Mouse (Mus musculus): Measurements from ENCODE around the gene Ablim1. TPM values are rescaled to one million over a fixed set of nuclear protein-coding genes. Genes with fewer than 3 reads are reported as not detected.

Ablim1 gene
- polyA plus RNA-seq, 1 experiment from 2014 or later, result 41.9 TPM

GRCm38 (mm10) chr19:57357244-57357643 lies 42.5 kb upstream of the Ablim1 start:
- no peaks in the 10 kb centered on the region for H3K9me3 ChIP-seq
- no peak overlapping the region for H3K27ac ChIP-seq
- H3K36me3 ChIP-seq, result no peaks in the 10 kb centered on the region
- DNase-seq (ENCODE audit: low spot score), result no peak
- 87% methylated on average over 6 of the region's 6 CpGs for WGBS
- H3K4me3 ChIP-seq, result no peak overlapping the region
- H3K4me1 ChIP-seq, result peaks cover 36% of the 10 kb centered on the region
- H3K27me3 ChIP-seq (ENCODE audit: insufficient read depth, poor library complexity, severe bottlenecking), result no peaks in the 10 kb centered on the region

GRCm38 (mm10) chr19:57356273-57356672 lies 41.6 kb upstream of the Ablim1 start:
- WGBS, result 68% methylated on average over 7 of the region's 7 CpGs
- Histone ChIP-seq H3K27ac (peak overlapping the region; percentile 13; the same call in 1 of the 2 replicates), H3K4me1 (peaks cover 36% of the 10 kb centered on the region), H3K9me3 (no peaks in the 10 kb centered on the region), H3K36me3 (no peaks in the 10 kb centered on the region), H3K4me3 (no peak overlapping the region), H3K27me3 (ENCODE audit: insufficient read depth, poor library complexity, severe bottlenecking) (no peaks in the 10 kb centered on the region)
- DNase-seq (ENCODE audit: low spot score), result no peak

- no peaks in the 10 kb centered on the region for H3K27me3 ChIP-seq (ENCODE audit: insufficient read depth, poor library complexity, severe bottlenecking)
- no peaks in the 10 kb centered on the region for H3K36me3 ChIP-seq
- WGBS, result 66% methylated on average over 16 of the region's 16 CpGs
- no peak for DNase-seq (ENCODE audit: low spot score)
- no peak overlapping the region for H3K4me3 ChIP-seq
- no peaks in the 10 kb centered on the region for H3K9me3 ChIP-seq
- H3K27ac ChIP-seq, result peak overlapping the region; percentile 13
- H3K4me1 ChIP-seq, result peaks cover 36% of the 10 kb centered on the region
Measured at GRCm38 (mm10) chr19:57355451-57356251, 40.9 kb upstream of the Ablim1 start.

GRCm38 (mm10) chr19:57354715-57355114 lies 40.0 kb upstream of the Ablim1 start:
- Histone ChIP-seq H3K27ac (no peak overlapping the region), H3K36me3 (no peaks in the 10 kb centered on the region), H3K4me3 (no peak overlapping the region), H3K27me3 (ENCODE audit: insufficient read depth, poor library complexity, severe bottlenecking) (no peaks in the 10 kb centered on the region), H3K4me1 (peaks cover 33% of the 10 kb centered on the region), H3K9me3 (no peaks in the 10 kb centered on the region)
- DNase-seq (ENCODE audit: low spot score), result no peak
- WGBS, result 85% methylated on average over 6 of the region's 6 CpGs

GRCm38 (mm10) chr19:57354050-57354449 lies 39.3 kb upstream of the Ablim1 start:
- H3K27me3 ChIP-seq (ENCODE audit: insufficient read depth, poor library complexity, severe bottlenecking), result no peaks in the 10 kb centered on the region
- H3K4me3 ChIP-seq, result no peak overlapping the region
- H3K27ac ChIP-seq, result no peak overlapping the region
- no peaks in the 10 kb centered on the region for H3K9me3 ChIP-seq
- DNase-seq (ENCODE audit: low spot score), result no peak
- 92% methylated on average over 11 of the region's 11 CpGs for WGBS
- no peaks in the 10 kb centered on the region for H3K36me3 ChIP-seq
- peaks cover 27% of the 10 kb centered on the region for H3K4me1 ChIP-seq

- Histone ChIP-seq H3K27ac (no peak overlapping the region), H3K36me3 (no peaks in the 10 kb centered on the region), H3K4me1 (peaks cover 18% of the 10 kb centered on the region; the same call in 1 of the 2 replicates), H3K9me3 (no peaks in the 10 kb centered on the region), H3K4me3 (no peak overlapping the region), H3K27me3 (ENCODE audit: insufficient read depth, poor library complexity, severe bottlenecking) (no peaks in the 10 kb centered on the region)
- DNase-seq (ENCODE audit: low spot score), result no peak
- 86% methylated on average over 10 of the region's 10 CpGs for WGBS
Measured at GRCm38 (mm10) chr19:57353228-57353627, 38.5 kb upstream of the Ablim1 start.

- 84% methylated on average over 12 of the region's 12 CpGs for WGBS
- Histone ChIP-seq H3K36me3 (no peaks in the 10 kb centered on the region), H3K4me3 (no peak overlapping the region), H3K9me3 (no peaks in the 10 kb centered on the region), H3K4me1 (peaks cover 11% of the 10 kb centered on the region; the same call in 1 of the 2 replicates), H3K27me3 (ENCODE audit: insufficient read depth, poor library complexity, severe bottlenecking) (no peaks in the 10 kb centered on the region), H3K27ac (no peak overlapping the region)
- DNase-seq (ENCODE audit: low spot score), result no peak
Measured at GRCm38 (mm10) chr19:57352337-57352935, 37.7 kb upstream of the Ablim1 start.

GRCm38 (mm10) chr19:57349096-57349495 lies 34.4 kb upstream of the Ablim1 start:
- Histone ChIP-seq H3K4me3 (no peak overlapping the region), H3K27me3 (ENCODE audit: insufficient read depth, poor library complexity, severe bottlenecking) (no peaks in the 10 kb centered on the region), H3K9me3 (peaks cover 6% of the 10 kb centered on the region), H3K27ac (no peak overlapping the region), H3K4me1 (no peaks in the 10 kb centered on the region), H3K36me3 (no peaks in the 10 kb centered on the region)
- DNase-seq (ENCODE audit: low spot score), result no peak

GRCm38 (mm10) chr19:57344678-57345077 lies 30.0 kb upstream of the Ablim1 start:
- Histone ChIP-seq H3K27ac (no peak overlapping the region), H3K4me1 (0 out of 2 replicates have a peak, but pooled peaks cover 9% of the 10 kb centered on the region), H3K4me3 (no peak overlapping the region), H3K27me3 (ENCODE audit: insufficient read depth, poor library complexity, severe bottlenecking) (no peaks in the 10 kb centered on the region), H3K36me3 (no peaks in the 10 kb centered on the region), H3K9me3 (peaks cover 6% of the 10 kb centered on the region)
- WGBS, result 63% methylated on average over 1 of the region's 1 CpGs
- no peak for DNase-seq (ENCODE audit: low spot score)

GRCm38 (mm10) chr19:57343860-57344259 lies 29.1 kb upstream of the Ablim1 start:
- no peak overlapping the region for H3K4me3 ChIP-seq
- no peak for DNase-seq (ENCODE audit: low spot score)
- H3K27ac ChIP-seq, result no peak overlapping the region
- H3K27me3 ChIP-seq (ENCODE audit: insufficient read depth, poor library complexity, severe bottlenecking), result no peaks in the 10 kb centered on the region
- WGBS, result 78% methylated on average over 5 of the region's 5 CpGs
- H3K9me3 ChIP-seq, result peaks cover 6% of the 10 kb centered on the region
- H3K4me1 ChIP-seq, result 0 out of 2 replicates have a peak, but pooled peaks cover 9% of the 10 kb centered on the region
- H3K36me3 ChIP-seq, result no peaks in the 10 kb centered on the region

- H3K27me3 ChIP-seq (ENCODE audit: insufficient read depth, poor library complexity, severe bottlenecking), result no peaks in the 10 kb centered on the region
- peaks cover 2% of the 10 kb centered on the region; the same call in 1 of the 2 replicates for H3K9me3 ChIP-seq
- no peak overlapping the region for H3K4me3 ChIP-seq
- no peak for DNase-seq (ENCODE audit: low spot score)
- no peaks in the 10 kb centered on the region for H3K36me3 ChIP-seq
- 0 out of 2 replicates have a peak, but pooled peaks cover 9% of the 10 kb centered on the region for H3K4me1 ChIP-seq
- 57% methylated on average over 8 of the region's 8 CpGs for WGBS
- H3K27ac ChIP-seq, result no peak overlapping the region
Measured at GRCm38 (mm10) chr19:57340900-57341742, 26.4 kb upstream of the Ablim1 start.

- WGBS, result 81% methylated on average over 13 of the region's 13 CpGs
- Histone ChIP-seq H3K36me3 (no peaks in the 10 kb centered on the region), H3K9me3 (no peaks in the 10 kb centered on the region), H3K4me3 (no peak overlapping the region), H3K27me3 (ENCODE audit: insufficient read depth, poor library complexity, severe bottlenecking) (no peaks in the 10 kb centered on the region), H3K27ac (no peak overlapping the region), H3K4me1 (0 out of 2 replicates have a peak, but pooled peaks cover 9% of the 10 kb centered on the region)
- no peak for DNase-seq (ENCODE audit: low spot score)
Measured at GRCm38 (mm10) chr19:57339281-57339864, 24.7 kb upstream of the Ablim1 start.
